Mouse (Mus musculus): ENCODE results near the gene Smap1.
"Not testable (repeated sequence)": the region's sequence is repeated elsewhere in the genome, so short reads cannot be mapped to it uniquely, and the experiment has no call there.

The Smap1 gene

DNA sequence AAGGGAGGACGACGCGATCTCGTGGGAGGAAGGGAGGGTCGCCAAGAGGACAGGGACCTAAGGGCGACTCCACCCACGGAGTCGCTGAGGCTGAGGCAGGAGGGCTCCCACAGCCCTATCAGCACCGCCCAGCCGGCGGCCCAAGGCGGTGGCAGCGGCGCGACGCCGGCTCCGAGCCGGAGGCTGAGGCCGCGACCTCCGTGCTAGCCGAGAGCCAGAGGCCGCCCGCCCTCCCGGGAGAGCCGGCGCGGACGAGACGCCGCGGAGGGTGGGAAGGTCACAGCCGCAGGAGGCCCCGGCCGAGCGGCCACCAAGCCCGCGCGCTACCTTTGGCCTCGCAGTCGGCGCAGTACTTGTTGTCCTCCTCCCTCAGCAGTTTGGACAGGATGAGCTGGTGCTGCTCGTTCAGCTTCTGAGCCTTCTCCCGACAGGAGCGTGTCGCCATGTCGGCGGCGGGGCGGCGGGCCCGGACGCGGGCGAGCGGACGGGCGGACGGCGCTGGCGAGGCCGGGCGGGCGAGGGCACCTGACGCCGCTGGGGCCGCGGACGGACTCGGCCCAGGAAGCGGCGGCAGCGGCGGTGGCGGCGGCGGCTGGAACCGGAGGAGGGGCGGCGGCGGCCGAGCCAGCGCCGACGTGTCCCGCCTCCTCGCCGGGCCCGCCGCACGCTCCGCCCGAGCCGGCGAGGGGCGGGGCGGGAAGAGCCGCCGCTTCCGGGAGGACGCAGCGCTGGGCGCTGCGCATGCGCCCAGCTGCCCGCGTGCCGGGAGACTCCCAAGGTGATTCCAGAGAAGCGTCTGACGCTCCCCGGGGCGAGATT lies at the start of gene Smap1:
Gene Smap1 (minus strand): TSS at position 607 of the 819 bp plus-strand sequence.
- DNase-seq (ENCODE audit: low spot score), result peak; percentile 85

DNA sequence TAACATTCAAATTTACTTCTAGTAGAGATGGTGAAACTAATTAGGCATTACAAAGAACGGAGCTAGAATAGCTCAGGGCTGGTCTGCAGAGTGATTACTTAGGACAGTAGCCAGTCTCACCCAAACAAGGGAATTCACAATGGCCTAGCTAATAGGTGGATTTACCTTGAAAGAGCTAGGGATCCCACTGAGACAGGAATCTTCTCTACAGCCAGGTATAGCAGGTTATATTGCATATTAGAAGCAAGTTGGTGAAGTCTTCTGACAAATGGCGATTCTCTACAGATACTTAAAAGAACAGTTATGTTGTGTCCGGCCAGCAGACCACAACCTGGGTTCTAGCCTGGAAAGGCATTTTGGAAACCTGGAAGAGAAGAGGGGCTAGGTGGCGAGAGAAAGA lies 49.0 kb upstream of the Smap1 start:
- DNase-seq (ENCODE audit: low spot score), result not testable (repeated sequence)

DNA sequence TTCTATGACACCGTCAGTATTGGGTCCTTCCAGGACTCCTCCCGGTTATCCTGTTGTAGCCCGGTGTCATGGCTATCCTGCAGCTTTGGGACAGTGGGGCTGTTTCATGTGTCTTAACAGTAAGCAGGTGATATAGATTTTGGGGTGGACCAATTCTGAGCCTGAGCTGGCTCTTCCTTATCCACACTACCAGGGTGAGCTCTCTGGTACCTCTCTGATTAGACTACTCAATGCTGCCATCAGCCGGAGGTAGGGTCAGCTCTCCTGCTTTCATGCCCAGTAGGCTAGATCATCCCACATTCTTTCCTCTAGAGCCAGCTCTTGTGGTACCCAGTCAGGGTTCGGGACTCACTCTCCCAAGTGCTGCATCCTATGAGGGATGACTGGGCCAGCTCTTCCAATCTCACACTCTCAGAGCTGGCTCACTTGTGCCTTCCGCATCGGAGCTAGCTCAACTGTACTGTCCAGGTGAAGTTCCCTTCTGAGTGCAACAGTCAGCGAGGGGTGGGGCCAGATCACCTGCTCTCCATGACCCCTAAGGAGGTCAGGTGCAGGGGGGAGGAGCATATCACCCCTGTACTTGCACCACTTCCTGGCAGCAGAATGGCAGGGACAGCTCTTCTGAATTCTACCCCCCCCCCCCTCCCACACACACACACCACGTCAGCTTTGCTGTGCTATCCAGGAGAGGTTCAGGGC lies 46.1 kb upstream of the Smap1 start:
- no peak for DNase-seq (ENCODE audit: low spot score)

DNA sequence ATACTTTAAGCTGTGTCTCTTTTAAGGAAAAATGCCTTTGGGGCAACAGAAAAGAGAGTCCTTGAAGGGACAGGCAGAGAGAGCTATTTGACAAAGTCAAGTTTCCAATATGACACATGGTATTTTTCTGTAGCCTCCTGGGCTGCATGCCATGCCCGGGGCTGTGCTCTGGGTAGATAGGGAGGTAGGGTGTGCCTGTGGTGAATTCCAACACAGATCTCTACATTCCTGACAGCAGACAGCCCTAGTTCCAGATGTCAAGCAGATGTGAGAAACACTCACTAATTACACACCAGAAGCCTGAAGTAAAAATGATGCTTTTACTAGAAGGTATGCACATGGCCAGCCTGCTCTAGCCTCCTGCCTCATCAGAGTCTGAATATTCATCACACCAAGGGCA lies 44.1 kb upstream of the Smap1 start:
- DNase-seq (ENCODE audit: low spot score), result no peak

DNA sequence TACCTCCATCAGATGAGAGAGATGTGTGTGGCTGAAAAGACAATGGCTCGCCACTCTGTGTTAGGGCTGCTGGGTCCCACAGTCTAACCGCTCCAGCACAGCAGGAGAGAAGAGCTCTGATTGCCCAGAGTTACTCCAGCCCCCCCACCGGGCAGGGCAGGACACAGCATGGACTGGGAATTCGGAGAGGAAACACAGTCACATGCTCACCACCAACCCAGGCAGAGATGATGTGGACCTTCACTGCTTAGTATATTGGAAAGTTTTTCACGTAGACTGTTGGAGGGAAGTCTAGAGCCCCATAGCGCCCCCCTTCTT lies 37.3 kb upstream of the Smap1 start:
- no peak for DNase-seq (ENCODE audit: low spot score)

DNA sequence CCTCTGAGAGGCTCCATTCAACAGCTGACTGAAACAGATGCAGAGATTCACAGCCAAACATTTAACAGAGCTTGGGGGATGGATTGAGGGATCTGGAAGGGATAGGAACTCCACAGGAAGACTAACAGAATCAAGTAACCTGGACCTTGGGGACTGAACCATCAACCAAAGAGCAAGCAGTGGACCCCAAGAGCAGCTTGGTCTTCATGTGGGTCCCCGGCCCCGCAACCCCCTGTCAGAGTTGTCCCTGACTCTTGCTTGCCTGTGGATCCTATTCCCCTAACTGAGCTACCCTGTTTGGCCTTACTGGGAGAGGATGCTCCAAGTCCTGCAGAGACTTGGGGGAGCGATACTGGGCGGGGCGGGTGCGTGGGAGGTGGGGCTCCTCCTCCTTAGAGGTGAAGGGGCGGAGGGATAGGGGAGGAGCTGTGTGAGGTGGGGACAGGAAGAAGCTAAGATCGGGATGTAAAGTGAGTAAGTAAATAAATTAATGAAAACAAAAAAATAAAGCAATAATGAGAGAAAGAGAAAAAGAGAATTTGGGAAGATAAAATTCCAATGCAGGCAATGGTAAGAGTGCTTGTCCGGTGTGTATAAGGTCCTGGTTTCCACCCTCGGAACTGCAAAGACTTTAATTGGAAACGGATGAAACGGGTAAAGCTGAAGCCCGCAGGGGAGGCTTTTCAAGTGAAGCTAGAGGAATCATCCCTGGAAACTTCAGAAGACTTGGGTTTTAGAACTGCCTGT lies 36.7 kb upstream of the Smap1 start:
- DNase-seq (ENCODE audit: low spot score), result no peak

DNA sequence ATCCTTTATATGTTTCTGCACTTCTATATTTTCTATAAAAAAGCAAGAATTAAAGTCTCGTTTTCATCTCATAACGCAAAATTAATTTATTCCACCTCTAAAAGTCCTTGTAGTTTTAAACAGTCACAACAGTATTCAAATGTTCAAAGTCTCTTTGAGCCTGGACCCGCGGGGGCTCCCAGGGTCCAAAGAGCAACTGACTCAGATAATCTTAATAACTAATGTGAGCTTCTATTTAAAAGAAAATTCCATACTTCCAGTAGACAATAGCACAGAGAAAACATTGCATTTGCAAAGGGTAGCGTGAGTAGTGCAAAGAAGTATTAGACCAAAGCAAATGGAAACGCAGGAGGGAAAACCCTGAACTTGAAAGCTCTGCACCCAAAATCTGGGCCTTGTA lies 36.0 kb upstream of the Smap1 start:
- no peak for DNase-seq (ENCODE audit: low spot score)

DNA sequence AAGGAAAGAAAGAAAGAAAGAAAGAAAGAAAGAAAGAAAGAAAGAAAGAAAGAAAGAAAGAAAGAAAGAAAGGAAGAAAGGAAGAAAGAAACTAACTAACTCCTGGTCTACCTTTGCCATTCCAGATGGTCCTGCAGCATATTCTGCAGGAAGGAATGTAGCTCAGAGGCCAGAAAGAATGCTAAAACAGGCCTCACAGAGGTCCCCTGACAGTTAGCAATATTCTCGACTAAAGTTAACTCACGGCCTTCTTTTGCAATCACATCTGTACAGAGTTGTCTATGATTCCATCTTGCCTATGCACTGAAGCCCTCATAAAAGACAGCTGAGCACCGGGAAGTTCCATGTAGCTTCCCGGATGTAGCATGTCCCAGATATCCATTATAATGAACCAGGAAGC lies 33.4 kb upstream of the Smap1 start:
- DNase-seq (ENCODE audit: low spot score), result no peak

DNA sequence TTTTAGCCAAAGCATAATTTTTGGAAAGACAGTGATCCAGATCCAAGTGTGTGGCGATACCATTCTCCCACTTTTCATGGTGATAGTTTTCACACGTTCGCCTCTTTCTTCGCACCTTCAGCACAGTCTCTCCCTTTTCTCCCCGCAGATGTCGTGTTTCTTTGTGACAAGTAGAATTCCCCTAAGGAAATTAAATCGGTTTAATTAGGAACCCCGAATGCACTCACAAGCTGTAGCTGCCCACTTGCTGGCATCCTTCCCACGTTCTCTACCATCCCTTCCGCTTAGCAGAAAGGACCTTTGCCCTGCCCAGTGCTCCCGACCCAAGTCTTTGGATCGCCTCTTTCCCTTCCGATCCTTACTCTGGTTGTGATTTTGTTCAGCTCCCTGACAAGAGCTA lies 31.8 kb upstream of the Smap1 start:
- no peak for DNase-seq (ENCODE audit: low spot score)

DNA sequence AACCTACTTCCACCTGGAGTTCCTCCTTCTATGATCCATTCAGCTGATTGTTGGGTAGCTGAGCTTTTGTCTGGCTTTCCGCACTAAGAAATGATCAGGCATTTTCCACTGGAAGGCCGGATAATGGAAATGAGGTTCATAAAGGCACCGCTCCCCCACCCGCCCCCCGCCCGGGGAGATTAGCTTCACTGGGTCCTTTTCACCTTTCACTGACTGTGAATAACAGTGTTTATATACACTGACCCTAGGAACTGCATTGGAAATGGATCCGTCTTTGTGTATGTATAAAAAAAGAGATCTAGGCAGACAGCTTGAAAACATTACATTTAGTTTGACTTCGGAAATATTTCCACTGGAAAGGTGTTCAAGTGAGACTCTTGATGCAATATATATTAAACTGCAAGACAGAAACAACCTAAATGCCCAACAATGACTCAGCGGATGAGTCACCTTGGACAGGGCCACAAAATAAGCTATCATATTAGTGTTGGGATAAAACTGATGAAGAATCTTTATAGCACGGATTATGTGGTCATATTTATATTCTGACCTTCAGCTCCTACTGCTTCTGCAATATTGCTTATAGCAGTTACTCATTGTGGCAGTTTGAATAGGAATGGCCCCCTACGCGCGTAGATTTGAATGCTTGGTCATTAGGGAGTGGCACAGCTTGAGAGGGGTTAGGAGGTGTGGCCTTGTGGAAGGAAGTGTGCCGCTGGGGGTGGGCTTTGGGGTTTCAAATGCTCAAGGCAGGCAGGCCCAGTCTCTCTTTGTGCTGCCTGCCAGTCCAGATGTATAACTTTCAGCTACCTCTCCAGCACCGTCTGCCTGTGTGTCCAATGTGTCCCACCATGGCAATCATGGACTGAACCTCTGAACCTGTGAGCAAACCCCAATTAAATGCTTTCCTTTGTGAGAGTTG lies 26.9 kb upstream of the Smap1 start:
- DNase-seq (ENCODE audit: low spot score), result no peak

DNA sequence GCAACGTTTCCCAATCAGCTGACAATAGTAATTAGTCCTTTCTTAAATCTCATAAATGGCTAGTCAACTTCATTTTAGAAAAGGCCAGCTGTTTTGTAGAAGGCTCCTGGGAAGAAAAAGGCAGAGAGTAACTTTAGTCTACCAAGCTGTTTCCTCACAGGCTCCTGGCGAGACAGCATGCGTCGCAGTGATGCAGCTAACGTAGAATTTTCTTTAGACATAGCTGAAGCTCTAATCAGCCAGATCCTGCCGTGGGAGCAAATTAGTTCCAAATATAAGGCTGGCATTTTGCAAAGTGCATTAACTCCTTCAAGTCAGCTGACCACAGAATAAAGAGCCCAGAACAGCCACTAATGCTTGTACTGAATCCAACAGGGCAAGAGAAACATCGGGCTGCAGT lies 26.2 kb upstream of the Smap1 start:
- no peak for DNase-seq (ENCODE audit: low spot score)

DNA sequence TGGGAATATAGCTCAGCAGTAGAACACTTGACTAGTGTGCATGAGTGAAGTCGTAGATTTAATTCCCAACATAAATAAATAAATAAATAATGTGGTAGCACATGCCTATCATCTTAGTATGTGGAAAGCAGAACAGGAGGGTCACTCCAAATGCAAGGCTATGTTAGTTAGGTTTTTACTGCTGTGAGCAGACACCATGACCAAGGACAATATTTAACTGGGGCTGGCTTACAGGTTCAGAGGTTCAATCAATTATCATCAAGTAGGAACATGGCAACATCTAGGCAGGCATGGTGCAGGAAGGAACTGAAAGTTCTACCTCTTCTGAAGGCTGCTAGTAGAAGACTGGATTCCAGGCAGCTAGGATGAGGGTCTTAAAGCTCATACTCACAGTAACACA lies 22.0 kb upstream of the Smap1 start:
- DNase-seq (ENCODE audit: low spot score), result no peak

DNA sequence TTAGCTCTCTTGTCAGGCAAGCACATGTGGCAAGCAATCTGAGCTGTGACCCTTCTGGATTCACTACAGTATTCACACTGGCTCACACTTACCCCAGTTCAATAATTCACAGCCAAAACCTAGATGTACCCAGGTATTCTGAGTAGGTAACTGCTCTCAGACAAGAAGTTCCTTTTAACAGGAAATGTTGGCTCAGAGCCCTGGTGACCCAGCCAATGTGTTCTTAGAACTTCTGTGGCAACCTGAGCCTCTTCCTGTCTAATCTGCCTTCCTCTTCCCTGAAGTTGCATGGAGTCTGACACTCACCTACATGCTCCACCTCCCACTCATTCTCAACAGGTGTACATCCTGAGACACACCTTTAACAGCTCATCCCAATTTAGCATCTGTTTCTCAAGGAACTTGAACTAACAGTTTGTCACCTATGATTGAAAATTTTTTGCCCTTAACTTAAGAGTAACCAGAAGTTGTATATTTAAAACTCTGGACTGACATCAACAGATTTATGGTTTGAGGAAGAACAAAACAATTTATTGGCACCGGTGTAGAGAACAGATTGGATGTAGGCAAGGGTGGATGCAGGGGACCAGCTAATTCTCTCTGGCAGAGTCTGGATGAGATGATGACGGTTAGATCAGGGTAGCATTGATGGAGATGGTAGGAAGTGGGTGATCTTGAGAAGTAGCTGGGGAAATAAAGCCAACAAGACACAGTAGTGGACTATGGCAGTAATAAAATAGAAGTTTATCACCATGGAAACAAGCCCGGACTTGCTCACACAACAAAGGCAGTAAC lies 21.2 kb upstream of the Smap1 start:
- no peak for DNase-seq (ENCODE audit: low spot score)

DNA sequence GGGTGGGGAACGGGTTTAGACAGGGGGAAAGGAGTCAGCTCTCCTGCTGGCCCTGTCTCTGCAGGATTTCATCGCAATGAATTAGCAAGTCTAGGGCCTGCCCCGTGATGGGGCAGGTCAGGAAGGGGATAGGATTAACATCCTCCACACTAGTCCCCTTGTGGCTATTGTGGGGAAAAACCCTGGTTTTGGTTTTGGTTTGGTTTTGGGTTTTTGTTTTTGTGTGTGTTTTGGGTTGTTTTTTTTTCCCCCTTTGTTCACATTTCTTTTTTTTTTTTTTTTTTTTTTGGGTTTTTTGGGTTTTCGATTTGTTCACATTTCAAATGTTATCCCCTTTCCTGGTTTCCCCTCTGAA lies 13.3 kb upstream of the Smap1 start:
- DNase-seq (ENCODE audit: low spot score), result no peak

DNA sequence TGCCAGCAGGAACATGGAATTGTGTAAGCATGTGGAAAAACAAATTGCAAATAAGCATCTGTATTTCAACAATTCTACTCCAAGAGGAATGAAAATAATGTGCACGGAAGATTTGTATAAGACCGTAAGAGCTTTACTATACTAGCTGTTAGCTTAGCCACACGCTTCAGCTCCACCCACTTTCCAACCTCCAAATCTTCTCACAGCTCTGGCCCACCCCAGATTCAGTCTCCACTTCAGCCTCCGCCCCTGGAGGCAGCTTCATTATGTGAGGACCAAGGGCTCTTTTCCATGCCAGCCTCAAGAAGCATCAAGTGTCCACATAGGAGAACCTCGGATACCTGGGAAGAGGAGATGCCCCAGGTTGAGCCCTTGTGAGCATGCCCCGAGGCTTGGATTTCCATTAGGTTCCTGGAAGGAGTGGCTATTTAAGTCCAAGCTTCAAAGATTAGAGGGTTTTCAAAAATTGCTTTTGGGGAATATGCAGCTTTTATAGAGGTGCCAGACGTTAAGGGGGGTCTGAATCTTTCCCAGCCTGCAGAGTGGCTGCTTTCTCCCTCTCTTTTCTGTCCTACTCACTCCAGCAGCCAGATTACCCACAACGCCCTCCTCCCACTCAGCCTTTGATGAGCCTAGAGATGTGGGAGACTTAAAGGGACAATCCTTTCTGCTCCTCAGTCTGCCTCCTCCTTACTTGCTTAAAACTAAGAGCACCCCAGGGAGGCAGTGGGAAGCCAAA lies 12.7 kb upstream of the Smap1 start:
- no peak for DNase-seq (ENCODE audit: low spot score)

DNA sequence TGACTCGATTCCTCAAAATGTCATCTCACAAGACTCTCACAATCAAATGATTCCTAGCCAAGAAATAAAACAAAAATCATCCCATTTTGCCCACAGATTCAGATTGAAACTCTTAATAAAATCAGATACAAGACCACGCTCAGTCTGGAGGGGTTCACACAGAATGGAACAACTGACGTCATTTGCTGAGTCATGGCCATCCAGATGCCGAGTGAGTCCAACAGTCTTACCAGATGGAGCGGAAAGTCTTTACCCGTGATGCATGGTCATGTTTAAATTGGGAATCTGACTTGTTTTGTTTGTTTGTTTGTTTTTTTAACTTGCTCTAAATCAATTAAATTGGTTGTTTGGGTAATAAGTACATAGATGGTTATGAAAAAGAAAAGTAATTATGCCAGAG lies 7.3 kb upstream of the Smap1 start:
- no peak for DNase-seq (ENCODE audit: low spot score)

DNA sequence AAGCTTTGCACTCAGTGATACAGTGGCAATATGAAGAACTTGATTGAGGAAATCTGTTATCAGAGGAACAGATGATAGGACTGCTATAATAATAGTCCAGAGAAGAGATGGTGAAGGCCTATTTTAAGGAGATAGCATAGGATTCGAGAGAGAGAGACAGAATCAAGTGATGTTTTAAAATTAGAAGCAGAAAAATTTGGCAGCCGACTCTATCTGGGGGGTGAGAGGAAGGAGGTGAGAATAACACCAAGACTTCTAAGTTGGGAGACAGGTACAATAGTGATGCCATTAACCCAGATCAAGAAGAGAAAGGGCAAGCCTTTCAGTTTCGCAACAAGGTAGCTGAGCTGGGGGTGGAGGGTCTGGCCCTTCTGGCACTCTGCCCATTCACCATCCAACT lies 6.3 kb upstream of the Smap1 start:
- no peak for DNase-seq (ENCODE audit: low spot score)

DNA sequence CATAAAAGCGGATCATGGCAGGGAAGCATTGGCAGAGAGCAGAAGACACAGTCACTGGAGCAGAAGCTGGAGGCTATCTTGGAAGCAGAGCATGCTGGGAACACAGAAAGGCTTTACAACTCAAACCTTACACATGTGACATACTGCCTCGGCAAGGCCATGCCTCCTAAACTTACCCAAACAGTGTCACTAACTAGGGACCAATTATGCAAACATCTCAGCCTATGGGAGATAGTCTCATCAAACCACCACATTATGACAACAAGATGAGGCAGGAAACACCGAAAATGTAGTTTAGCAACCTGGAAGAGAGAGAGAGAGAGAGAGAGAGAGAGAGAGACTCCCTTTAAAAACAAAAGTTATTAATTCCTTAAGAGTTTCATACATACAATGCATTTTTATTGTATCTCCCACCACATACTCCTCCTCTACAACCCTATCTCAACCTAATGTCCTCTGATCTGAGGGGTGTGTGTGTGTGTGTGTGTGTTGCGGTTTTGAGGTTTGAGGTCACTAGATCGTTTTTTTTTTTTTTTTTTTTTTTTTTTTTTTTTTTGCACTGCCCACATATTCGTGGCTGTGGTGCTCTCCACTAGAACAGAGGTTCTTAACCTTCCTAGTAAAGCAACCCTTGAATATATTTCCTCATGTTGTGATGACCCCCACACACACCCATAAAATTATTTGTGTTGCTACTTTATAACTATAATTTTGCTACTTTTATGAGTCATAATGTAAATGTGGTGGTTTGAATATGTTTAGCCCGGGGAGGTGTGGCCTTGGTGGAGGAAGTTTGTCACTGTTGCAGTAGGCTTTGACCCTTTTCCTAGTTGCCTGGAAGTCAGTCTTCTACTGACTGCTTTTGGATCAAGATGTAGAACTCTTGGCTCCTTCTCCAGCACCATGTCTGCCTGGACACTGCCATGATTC lies 1.9 kb upstream of the Smap1 start:
- no peak for DNase-seq (ENCODE audit: low spot score)

DNA sequence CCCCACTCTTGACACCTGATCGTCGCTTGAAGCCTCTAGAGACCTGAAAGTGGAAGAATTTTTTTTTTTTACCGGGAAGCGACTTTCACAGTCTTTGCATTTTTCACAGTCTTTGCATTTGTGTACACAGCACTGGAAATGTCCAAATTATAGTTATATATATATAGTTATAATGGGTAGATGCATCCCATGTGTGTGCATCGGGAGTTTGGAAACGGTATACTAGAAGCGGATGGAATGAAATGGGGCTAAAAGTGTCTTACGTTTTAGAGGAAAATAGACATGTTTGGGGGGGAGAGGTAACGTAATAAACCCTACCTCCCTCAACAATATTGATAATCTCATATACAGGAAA lies 390 bp upstream of the Smap1 start:
- DNase-seq (ENCODE audit: low spot score), result no peak

DNA sequence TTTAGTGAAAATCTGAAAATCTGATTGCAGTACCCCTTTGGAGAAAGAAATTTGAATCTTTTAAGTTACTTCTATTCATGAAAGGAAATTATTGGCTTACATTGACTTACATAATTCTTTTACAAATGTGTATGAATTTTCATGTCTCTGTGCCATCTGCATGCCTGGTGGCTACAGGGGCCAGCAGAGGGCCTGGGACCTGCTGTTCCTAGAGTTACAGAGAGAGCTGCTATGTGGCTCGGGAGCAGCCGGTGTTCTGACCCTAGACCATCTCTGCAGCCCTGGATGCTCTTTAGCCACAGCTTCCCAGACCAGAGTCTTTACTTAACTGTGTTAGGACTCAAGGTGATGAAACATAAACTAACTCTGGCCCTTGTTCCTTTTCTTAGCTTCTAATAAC lies 1.8 kb downstream of the Smap1 start:
- peak; percentile 21 for DNase-seq (ENCODE audit: low spot score)
